Mouse (Mus musculus) heart, embryonic 13.5 days (tissue): ENCODE results near the gene Edc4. TPM values are rescaled to one million over a fixed set of nuclear protein-coding genes. Genes with fewer than 3 reads are reported as not detected.

Source experiments
- ATAC-seq: fragments of 200-750 bp; cut with Nextera tagmentation; 2 replicates; pipeline ENCODE4 v1.8.0; 2017; ENCODE audit warnings: moderate TSS enrichment; ENCODE audit not compliant: insufficient number of reproducible peaks, low FRiP score, low TSS enrichment; ENCODE audit errors: extremely low read depth
- H3K27ac ChIP-seq: fragments of 300-500 bp; sonication (generic); replicated peaks from 2 replicates; pipeline ENCODE4 v1.5.1; 2015; ENCODE audit warnings: moderate library complexity, mild to moderate bottlenecking, inconsistent platforms
- H3K27me3 ChIP-seq: fragments of 300-500 bp; sonication (generic); replicated peaks from 2 replicates; pipeline ENCODE4 v1.6.1; 2015; ENCODE audit warnings: mild to moderate bottlenecking, inconsistent platforms
- H3K36me3 ChIP-seq: fragments of 300-500 bp; sonication (generic); 2 replicates; pipeline ENCODE4 v1.6.1; 2015; ENCODE audit warnings: mild to moderate bottlenecking, inconsistent platforms
- H3K4me1 ChIP-seq: fragments of 300-500 bp; sonication (generic); 2 replicates; pipeline ENCODE4 v1.6.1; 2015; ENCODE audit warnings: inconsistent platforms
- H3K4me2 ChIP-seq: fragments of 300-500 bp; sonication (generic); 2 replicates; pipeline ENCODE4 v1.6.1; 2015; ENCODE audit warnings: inconsistent platforms, mild to moderate bottlenecking, moderate library complexity
- H3K4me3 ChIP-seq: fragments of 300-500 bp; sonication (generic); 2 replicates; pipeline ENCODE4 v1.5.1; 2015; ENCODE audit warnings: moderate library complexity, mild to moderate bottlenecking, inconsistent platforms
- H3K9ac ChIP-seq: fragments of 300-500 bp; sonication (generic); 2 replicates; pipeline ENCODE4 v1.6.1; 2015; ENCODE audit warnings: inconsistent platforms, mild to moderate bottlenecking, moderate library complexity
- H3K9me3 ChIP-seq: fragments of 300-500 bp; sonication (generic); 2 replicates; pipeline ENCODE4 v1.6.1; 2016; ENCODE audit warnings: inconsistent platforms
- WGBS: fragments of 180-500 bp; shearing (Covaris S2); methylation state at CpG from one replicate; pipeline ENCODE4 v1.1.7; 2015; ENCODE audit warnings: mixed read lengths; 5-methylcytosine and 5-hydroxymethylcytosine counted together
- polyA plus RNA-seq: library from polyadenylated mRNA; unstranded; fragments of >200 nt; fragmentation: Nextera tagmentation; extraction: Ambion mirVana; gene quantifications from 2 replicates; pipeline ENCODE4 v1.2.1, GENCODE M21; 2015

The Edc4 gene
- polyA plus RNA-seq, 1 experiment from 2014 or later: 30.6 TPM

DNA sequence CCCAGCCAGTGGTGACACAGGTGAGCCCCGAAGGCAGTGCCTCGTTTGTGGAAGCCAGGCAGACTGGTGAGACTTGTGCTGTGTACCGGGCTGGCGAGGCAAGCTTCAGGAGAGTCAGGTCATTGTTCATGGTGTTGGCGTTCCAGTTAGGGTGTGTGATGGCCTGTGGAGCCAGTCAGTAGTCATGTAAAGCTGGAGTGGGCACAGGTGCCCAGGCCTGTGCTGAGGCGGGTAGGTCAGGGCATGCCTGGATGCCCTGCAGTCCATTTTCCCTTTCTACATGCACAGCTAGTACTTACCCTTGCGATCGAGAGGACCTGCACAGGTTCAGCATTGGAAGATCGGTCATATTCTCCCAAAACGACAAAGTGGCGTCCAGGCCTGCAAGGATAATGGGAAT lies 51.8 kb downstream of the Edc4 start:
- H3K36me3 ChIP-seq: peaks cover 35% of the 10 kb centered on the region
- H3K9ac ChIP-seq: no peak overlapping the region
- no peaks in the 10 kb centered on the region for H3K27me3 ChIP-seq
- no peaks in the 10 kb centered on the region for H3K9me3 ChIP-seq
- peaks cover 14% of the 10 kb centered on the region for H3K4me1 ChIP-seq
- H3K27ac ChIP-seq: no peak overlapping the region
- H3K4me2 ChIP-seq: no peak overlapping the region
- WGBS: 83% methylated on average over 11 of the region's 11 CpGs
- no peak for ATAC-seq
- H3K4me3 ChIP-seq: no peak overlapping the region

- no peak within 1 kb of the TSS for H3K4me2 ChIP-seq
- H3K4me1 ChIP-seq: peaks cover 22% of the 10 kb centered on the region
- no peaks in the 10 kb centered on the region for H3K9me3 ChIP-seq
- WGBS: 78% methylated on average over 2 of the region's 2 CpGs
- H3K27ac ChIP-seq: no peak within 1 kb of the TSS
- no peak within 1 kb of the TSS for H3K9ac ChIP-seq
- H3K36me3 ChIP-seq: peaks cover 33% of the 10 kb centered on the region
- no peak for ATAC-seq
- H3K4me3 ChIP-seq: no peak within 1 kb of the TSS
- no peaks in the 10 kb centered on the region for H3K27me3 ChIP-seq
These were observed 53.1 kb downstream of the Edc4 start, which contains the start of gene Ctrl for GRCm38 (mm10) chr8:105933762-105934161. Ctrl (minus strand) TSS chr8:105933862.

DNA sequence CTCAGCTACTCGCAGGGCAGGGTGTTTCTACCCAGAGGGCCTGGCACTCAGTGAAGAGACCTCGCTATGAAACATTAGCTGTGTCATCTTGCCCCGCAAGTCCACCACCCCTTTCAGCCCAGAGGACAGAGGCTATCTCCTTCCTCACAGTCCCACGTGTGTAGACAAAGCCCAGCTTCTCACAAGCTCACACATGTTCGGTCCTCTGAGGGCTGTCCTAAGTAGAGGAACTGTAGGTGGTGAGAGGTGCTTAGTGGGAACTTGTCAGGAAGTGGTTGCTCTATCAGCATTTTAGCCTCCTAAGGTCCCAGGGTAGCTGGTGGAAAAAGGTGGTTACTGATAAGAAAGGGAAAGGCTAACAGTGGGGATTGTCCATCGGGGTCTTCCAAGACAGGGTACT lies 54.4 kb downstream of the Edc4 start:
- Histone ChIP-seq H3K27ac (no peak overlapping the region), H3K27me3 (no peaks in the 10 kb centered on the region), H3K36me3 (peaks cover 36% of the 10 kb centered on the region), H3K9me3 (no peaks in the 10 kb centered on the region), H3K4me1 (peaks cover 24% of the 10 kb centered on the region), H3K9ac (no peak overlapping the region), H3K4me2 (no peak overlapping the region), H3K4me3 (no peak overlapping the region)
- ATAC-seq: no peak
- WGBS: 48% methylated on average over 6 of the region's 6 CpGs

- Histone ChIP-seq H3K27me3 (no peaks in the 10 kb centered on the region), H3K4me2 (peak overlapping the region; percentile 98), H3K4me1 (peaks cover 24% of the 10 kb centered on the region), H3K27ac (peak overlapping the region; percentile 95), H3K4me3 (peak overlapping the region; percentile 85), H3K36me3 (peaks cover 38% of the 10 kb centered on the region), H3K9me3 (no peaks in the 10 kb centered on the region), H3K9ac (peak overlapping the region; percentile 85)
- WGBS: 28% methylated on average over 7 of the region's 7 CpGs
- ATAC-seq: no peak
These were observed 55.4 kb downstream of the Edc4 start for GRCm38 (mm10) chr8:105935863-105936603.

DNA sequence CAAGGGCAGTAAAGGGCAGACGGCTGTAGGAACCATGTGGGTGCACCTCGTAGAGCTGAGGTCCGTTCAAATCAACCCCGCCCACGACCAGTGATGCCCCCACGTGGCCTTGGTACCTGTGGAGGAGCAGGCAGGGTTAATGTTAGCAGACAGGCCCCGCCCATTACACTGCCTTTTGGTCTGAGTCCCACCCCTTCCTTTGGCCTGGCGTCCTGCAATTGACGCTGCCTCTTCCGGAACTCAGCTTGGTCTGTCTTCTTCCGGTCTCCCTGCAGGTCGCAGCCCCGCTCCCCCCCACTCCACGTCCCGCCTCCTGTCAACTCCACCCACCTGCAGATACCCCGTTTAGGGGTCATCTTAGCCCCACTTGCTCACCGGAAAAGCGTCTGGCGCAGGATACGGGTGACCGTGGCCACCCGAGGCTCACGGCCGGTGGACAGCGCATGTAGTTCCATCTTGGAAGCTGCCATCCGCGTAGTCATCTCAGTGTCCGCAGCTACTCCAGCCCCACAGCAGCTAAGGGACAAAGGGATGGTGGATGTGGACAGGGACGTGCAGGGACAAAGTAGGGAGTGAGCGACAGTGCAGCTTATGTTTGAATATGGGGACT lies 56.3 kb downstream of the Edc4 start:
- Histone ChIP-seq H3K9ac (peak overlapping the region; percentile 93), H3K27me3 (no peaks in the 10 kb centered on the region), H3K4me2 (peak overlapping the region; percentile 98), H3K9me3 (no peaks in the 10 kb centered on the region), H3K4me3 (peak overlapping the region; percentile 85), H3K4me1 (peaks cover 24% of the 10 kb centered on the region), H3K27ac (peak overlapping the region; percentile 95), H3K36me3 (peaks cover 45% of the 10 kb centered on the region)
- ATAC-seq: peak; percentile 71
- under 1% methylated on average over 30 of the region's 30 CpGs for WGBS

DNA sequence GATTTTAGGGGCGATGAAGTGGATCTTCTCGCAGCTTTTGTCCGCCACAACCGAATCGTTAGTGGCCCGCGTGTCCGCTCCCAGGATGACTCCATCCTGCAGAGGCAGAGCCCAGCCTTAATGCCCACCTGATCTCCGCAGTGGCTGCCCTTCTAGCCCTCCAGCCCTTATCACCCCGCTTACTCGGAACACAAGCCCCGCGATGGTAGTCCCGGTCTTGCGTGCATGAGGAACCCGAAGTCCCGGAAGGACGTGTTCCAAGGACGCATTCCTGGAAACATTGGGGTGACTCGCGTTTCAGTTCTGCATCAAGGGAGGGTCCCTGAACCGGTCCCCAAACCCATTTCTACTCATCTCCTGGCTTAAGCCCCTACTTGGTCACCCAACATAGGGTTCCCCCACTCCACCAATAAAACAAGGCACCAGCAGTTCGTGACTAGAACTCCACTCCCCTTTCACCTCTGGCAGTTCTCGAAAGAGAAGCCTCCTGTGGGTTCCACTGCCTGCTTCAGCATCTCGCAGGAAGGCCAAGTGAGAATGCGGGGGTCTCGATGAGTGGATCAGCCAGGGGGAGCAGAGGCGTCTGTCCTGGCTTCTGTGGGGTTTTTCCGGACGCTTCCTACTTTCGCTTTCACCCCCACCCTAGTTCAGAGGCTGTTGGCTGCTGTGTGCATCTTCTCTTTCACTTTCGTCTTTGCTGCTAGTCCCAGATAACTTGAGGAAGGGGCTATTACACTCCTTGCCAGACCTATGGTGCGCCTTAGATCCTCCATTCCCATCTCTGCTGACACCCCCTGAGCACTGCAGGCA lies 57.0 kb downstream of the Edc4 start:
- ATAC-seq: no peak
- H3K27ac ChIP-seq: peak overlapping the region; percentile 95
- H3K27me3 ChIP-seq: no peaks in the 10 kb centered on the region
- peak overlapping the region; percentile 93 for H3K9ac ChIP-seq
- H3K4me1 ChIP-seq: peaks cover 24% of the 10 kb centered on the region
- H3K36me3 ChIP-seq: peaks cover 45% of the 10 kb centered on the region
- peak overlapping the region; percentile 98 for H3K4me2 ChIP-seq
- no peaks in the 10 kb centered on the region for H3K9me3 ChIP-seq
- WGBS: under 1% methylated on average over 33 of the region's 33 CpGs
- H3K4me3 ChIP-seq: peak overlapping the region; percentile 85

DNA sequence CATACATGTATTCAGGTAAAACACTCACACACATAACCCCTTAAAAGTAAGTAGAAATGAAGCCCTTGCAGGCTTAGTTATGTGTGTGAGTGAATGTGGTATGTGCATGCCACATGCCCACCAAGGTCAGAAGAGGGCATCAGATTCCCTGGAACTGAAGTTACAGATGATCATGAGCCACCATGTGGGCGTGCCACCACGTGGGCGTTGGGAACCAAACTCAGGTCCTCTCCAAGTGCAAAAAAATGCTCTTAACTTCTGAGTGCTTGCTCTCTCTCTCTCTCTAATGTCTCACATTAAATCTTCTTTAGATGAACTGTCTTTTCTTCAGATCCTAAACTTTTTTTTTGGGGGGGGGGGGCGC lies 57.6 kb downstream of the Edc4 start, which contains the start of gene Psmb10:
Psmb10 (minus strand) TSS at position 139 of the 364 bp plus-strand sequence.
- peaks cover 47% of the 10 kb centered on the region for H3K36me3 ChIP-seq
- H3K27me3 ChIP-seq: no peaks in the 10 kb centered on the region
- ATAC-seq: no peak
- WGBS: 19% methylated on average over 4 of the region's 4 CpGs
- H3K9me3 ChIP-seq: no peaks in the 10 kb centered on the region
- H3K4me3 ChIP-seq: peak within 1 kb of the TSS; percentile 85
- peak within 1 kb of the TSS; percentile 95 for H3K27ac ChIP-seq
- peak within 1 kb of the TSS; percentile 93 for H3K9ac ChIP-seq
- H3K4me2 ChIP-seq: peak within 1 kb of the TSS; percentile 98
- peaks cover 24% of the 10 kb centered on the region for H3K4me1 ChIP-seq

GRCm38 (mm10) chr8:105942026-105942425 lies 61.3 kb downstream of the Edc4 start:
- H3K4me1 ChIP-seq: peaks cover 10% of the 10 kb centered on the region
- no peak for ATAC-seq
- H3K36me3 ChIP-seq: peaks cover 78% of the 10 kb centered on the region
- no peak overlapping the region for H3K4me2 ChIP-seq
- no peak overlapping the region for H3K27ac ChIP-seq
- H3K27me3 ChIP-seq: no peaks in the 10 kb centered on the region
- H3K4me3 ChIP-seq: no peak overlapping the region
- no peaks in the 10 kb centered on the region for H3K9me3 ChIP-seq
- WGBS: 88% methylated on average over 11 of the region's 11 CpGs
- H3K9ac ChIP-seq: no peak overlapping the region

DNA sequence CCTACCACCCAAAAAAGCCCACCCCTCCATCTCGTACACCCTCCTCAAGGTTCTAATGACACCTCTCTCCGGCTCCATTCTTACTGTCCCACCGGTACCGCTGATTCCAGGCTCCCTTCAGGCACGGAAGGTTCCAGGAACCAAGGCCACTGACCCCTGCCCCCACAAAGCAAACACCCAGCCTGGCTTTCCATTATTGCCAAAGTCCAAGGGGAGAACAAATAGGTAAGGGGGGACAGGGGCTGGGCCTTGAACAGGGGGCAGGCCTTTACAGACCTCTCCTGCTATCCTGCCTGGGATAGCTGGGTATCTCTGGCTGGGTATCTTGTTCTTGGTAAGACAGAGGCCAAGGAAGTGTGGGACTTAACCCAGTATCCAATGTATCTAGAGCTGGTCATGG lies 61.9 kb downstream of the Edc4 start:
- no peak overlapping the region for H3K4me3 ChIP-seq
- no peaks in the 10 kb centered on the region for H3K9me3 ChIP-seq
- no peak for ATAC-seq
- peaks cover 84% of the 10 kb centered on the region for H3K36me3 ChIP-seq
- WGBS: 96% methylated on average over 5 of the region's 5 CpGs
- no peak overlapping the region for H3K9ac ChIP-seq
- no peaks in the 10 kb centered on the region for H3K27me3 ChIP-seq
- no peak overlapping the region for H3K4me2 ChIP-seq
- peaks cover 10% of the 10 kb centered on the region for H3K4me1 ChIP-seq
- H3K27ac ChIP-seq: no peak overlapping the region

GRCm38 (mm10) chr8:105943321-105943739 lies 62.6 kb downstream of the Edc4 start, which contains the start of gene Lcat:
Lcat (minus strand) TSS chr8:105943382.
- no peak within 1 kb of the TSS for H3K9ac ChIP-seq
- H3K4me3 ChIP-seq: no peak within 1 kb of the TSS
- H3K4me2 ChIP-seq: no peak within 1 kb of the TSS
- no peaks in the 10 kb centered on the region for H3K9me3 ChIP-seq
- H3K4me1 ChIP-seq: peaks cover 10% of the 10 kb centered on the region
- no peaks in the 10 kb centered on the region for H3K27me3 ChIP-seq
- WGBS: 75% methylated on average over 8 of the region's 8 CpGs
- ATAC-seq: no peak
- H3K27ac ChIP-seq: no peak within 1 kb of the TSS
- peaks cover 91% of the 10 kb centered on the region for H3K36me3 ChIP-seq
